Mouse (Mus musculus) intestine, embryonic 16.5 days (tissue): ENCODE data around the gene Strip2. TPM values are rescaled to one million over a fixed set of nuclear protein-coding genes. Genes with fewer than 3 reads are reported as not detected.

Experiments
- ATAC-seq: fragments of 200-750 bp; cut with Nextera tagmentation; 2 replicates; pipeline ENCODE4 v1.8.0; 2017; ENCODE audit warnings: moderate TSS enrichment, moderate library complexity
- H3K27ac ChIP-seq: fragments of 300-500 bp; sonication (generic); 2 replicates; pipeline ENCODE4 v1.5.1; 2014; ENCODE audit warnings: mild to moderate bottlenecking, low read length
- H3K27me3 ChIP-seq: fragments of 300-500 bp; sonication (generic); replicated peaks from 2 replicates; pipeline ENCODE4 v1.6.1; 2014; ENCODE audit warnings: low read length, control low read depth, mixed read lengths; ENCODE audit not compliant: control insufficient read depth, insufficient read depth
- H3K36me3 ChIP-seq: fragments of 300-500 bp; sonication (generic); 2 replicates; pipeline ENCODE4 v1.6.1; 2014; ENCODE audit warnings: low read length, control low read depth; ENCODE audit not compliant: control insufficient read depth, insufficient read depth
- H3K4me1 ChIP-seq: fragments of 300-500 bp; sonication (generic); 2 replicates; pipeline ENCODE4 v1.6.1; 2014; ENCODE audit warnings: low read length, control low read depth, mixed read lengths; ENCODE audit not compliant: control insufficient read depth, insufficient read depth
- H3K4me2 ChIP-seq: fragments of 300-500 bp; sonication (generic); 2 replicates; pipeline ENCODE4 v1.6.1; 2014; ENCODE audit warnings: low read depth, low read length, control low read depth
- H3K4me3 ChIP-seq: fragments of 300-500 bp; sonication (generic); 2 replicates; pipeline ENCODE4 v1.5.1; 2014; ENCODE audit warnings: mild to moderate bottlenecking, low read length
- H3K9ac ChIP-seq: fragments of 300-500 bp; sonication (generic); 2 replicates; pipeline ENCODE4 v1.6.1; 2014; ENCODE audit warnings: low read depth, low read length
- H3K9me3 ChIP-seq: fragments of 300-500 bp; sonication (generic); 2 replicates; pipeline ENCODE4 v1.6.1; 2016; ENCODE audit warnings: low read length, control low read depth; ENCODE audit not compliant: control insufficient read depth
- WGBS: fragments of 180-500 bp; shearing (Covaris S2); extraction: QIAGEN DNeasy Blood & Tissue Kit; methylation state at CpG from one replicate; pipeline ENCODE4 v1.1.7; 2014; 5-methylcytosine and 5-hydroxymethylcytosine counted together
- polyA plus RNA-seq: library from polyadenylated mRNA; unstranded; fragments of >200 nt; fragmentation: Nextera tagmentation; extraction: Ambion mirVana; gene quantifications from 2 replicates; pipeline ENCODE4 v1.2.1, GENCODE M21; 2015

Strip2 gene
- polyA plus RNA-seq, 1 experiment from 2014 or later = 0.54 TPM

- H3K9ac ChIP-seq = no peak overlapping the region
- H3K4me2 ChIP-seq = no peak overlapping the region
- no peak overlapping the region for H3K4me3 ChIP-seq
- no peaks in the 10 kb centered on the region for H3K27me3 ChIP-seq
- no peak overlapping the region for H3K27ac ChIP-seq
- 59% methylated on average over 1 of the region's 1 CpGs for WGBS
- H3K9me3 ChIP-seq = no peaks in the 10 kb centered on the region
- ATAC-seq = no peak
- no peaks in the 10 kb centered on the region for H3K36me3 ChIP-seq
- H3K4me1 ChIP-seq = no peaks in the 10 kb centered on the region
Observed at GRCm38 (mm10) chr6:29944465-29944864, 27.7 kb downstream of the Strip2 start.

DNA sequence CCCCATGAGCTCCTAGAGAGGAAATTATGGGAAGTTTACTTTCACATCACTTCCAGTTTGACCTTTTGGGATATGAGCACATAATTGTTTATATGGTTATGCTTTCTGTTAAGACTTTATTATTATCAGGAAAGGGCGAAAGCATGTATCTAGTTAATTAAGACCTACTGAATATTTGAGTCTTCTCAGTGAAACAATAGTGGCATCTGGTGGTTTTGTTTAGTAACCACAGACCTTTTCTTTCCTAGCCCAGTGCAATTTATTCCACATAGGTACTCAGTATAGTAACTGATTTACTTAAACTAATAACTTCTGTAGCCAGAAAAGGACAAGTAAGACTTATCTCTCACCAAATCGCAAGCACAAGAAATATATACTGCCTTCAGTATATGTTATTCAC lies 29.8 kb downstream of the Strip2 start:
- Histone ChIP-seq H3K27me3 (no peaks in the 10 kb centered on the region), H3K9me3 (no peaks in the 10 kb centered on the region), H3K4me1 (no peaks in the 10 kb centered on the region), H3K4me3 (no peak overlapping the region), H3K27ac (no peak overlapping the region), H3K9ac (no peak overlapping the region), H3K36me3 (no peaks in the 10 kb centered on the region), H3K4me2 (no peak overlapping the region)
- WGBS = 83% methylated on average over 2 of the region's 2 CpGs
- ATAC-seq = no peak

- Histone ChIP-seq H3K36me3 (no peaks in the 10 kb centered on the region), H3K4me1 (no peaks in the 10 kb centered on the region), H3K9me3 (no peaks in the 10 kb centered on the region), H3K9ac (no peak overlapping the region), H3K27ac (no peak overlapping the region), H3K4me2 (no peak overlapping the region), H3K4me3 (no peak overlapping the region), H3K27me3 (no peaks in the 10 kb centered on the region)
- no peak for ATAC-seq
- WGBS = 54% methylated on average over 6 of the region's 6 CpGs
Observed at GRCm38 (mm10) chr6:29947823-29948222, 31.0 kb downstream of the Strip2 start.

- H3K9ac ChIP-seq = no peak overlapping the region
- no peak for ATAC-seq
- no peaks in the 10 kb centered on the region for H3K27me3 ChIP-seq
- no peaks in the 10 kb centered on the region for H3K4me1 ChIP-seq
- no peaks in the 10 kb centered on the region for H3K36me3 ChIP-seq
- WGBS = 88% methylated on average over 4 of the region's 4 CpGs
- H3K9me3 ChIP-seq = no peaks in the 10 kb centered on the region
- H3K4me3 ChIP-seq = no peak overlapping the region
- H3K27ac ChIP-seq = no peak overlapping the region
- H3K4me2 ChIP-seq = no peak overlapping the region
Observed at GRCm38 (mm10) chr6:29956749-29957148, 39.9 kb downstream of the Strip2 start.

GRCm38 (mm10) chr6:29958669-29959068 lies 41.9 kb downstream of the Strip2 start:
- H3K36me3 ChIP-seq = no peaks in the 10 kb centered on the region
- no peaks in the 10 kb centered on the region for H3K4me1 ChIP-seq
- 80% methylated on average over 3 of the region's 3 CpGs for WGBS
- no peak overlapping the region for H3K27ac ChIP-seq
- H3K9ac ChIP-seq = no peak overlapping the region
- H3K4me3 ChIP-seq = no peak overlapping the region
- no peaks in the 10 kb centered on the region for H3K9me3 ChIP-seq
- H3K4me2 ChIP-seq = no peak overlapping the region
- no peaks in the 10 kb centered on the region for H3K27me3 ChIP-seq
- ATAC-seq = no peak

DNA sequence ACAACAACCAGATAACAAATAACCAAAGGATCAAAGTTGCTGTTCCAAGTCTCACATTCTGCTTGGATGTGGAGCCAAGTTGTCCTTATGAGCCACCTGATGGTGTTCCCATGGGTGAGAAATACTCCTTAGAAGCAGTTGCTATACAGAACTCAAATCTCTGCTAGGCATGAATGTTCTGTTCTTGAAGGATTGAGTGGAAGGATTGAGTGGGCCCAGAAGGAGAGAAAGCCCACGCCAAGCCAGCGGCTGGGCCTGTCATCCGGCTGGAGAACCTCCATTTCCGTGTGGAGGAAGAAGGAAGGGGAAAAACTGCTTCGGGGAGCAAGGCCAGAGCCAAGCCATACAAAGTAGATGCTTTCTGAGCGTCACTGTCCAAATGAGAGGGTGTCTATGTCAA lies 44.3 kb downstream of the Strip2 start:
- Histone ChIP-seq H3K4me2 (no peak overlapping the region), H3K36me3 (no peaks in the 10 kb centered on the region)
- 91% methylated on average over 6 of the region's 6 CpGs for whole genome bisulfite sequencing

GRCm38 (mm10) chr6:29967917-29968316 lies 51.1 kb downstream of the Strip2 start:
- Histone ChIP-seq H3K4me3 (no peak overlapping the region), H3K27ac (no peak overlapping the region), H3K9me3 (no peaks in the 10 kb centered on the region), H3K9ac (no peak overlapping the region), H3K4me2 (no peak overlapping the region), H3K27me3 (no peaks in the 10 kb centered on the region), H3K36me3 (no peaks in the 10 kb centered on the region), H3K4me1 (no peaks in the 10 kb centered on the region)
- ATAC-seq = no peak
- 71% methylated on average over 7 of the region's 7 CpGs for WGBS

More for the DNA sequence above, 44.3 kb downstream of the Strip2 start:
- no peak overlapping the region for H3K9ac ChIP-seq
- H3K27ac ChIP-seq = no peak overlapping the region
- H3K27me3 ChIP-seq = no peaks in the 10 kb centered on the region
- no peaks in the 10 kb centered on the region for H3K4me1 ChIP-seq
- H3K4me3 ChIP-seq = no peak overlapping the region
- ATAC-seq = no peak
- H3K9me3 ChIP-seq = no peaks in the 10 kb centered on the region

- Histone ChIP-seq H3K36me3 (no peaks in the 10 kb centered on the region), H3K9me3 (no peaks in the 10 kb centered on the region), H3K4me2 (no peak overlapping the region), H3K9ac (no peak overlapping the region), H3K27me3 (no peaks in the 10 kb centered on the region), H3K27ac (no peak overlapping the region), H3K4me1 (no peaks in the 10 kb centered on the region), H3K4me3 (no peak overlapping the region)
- ATAC-seq = no peak
- 81% methylated on average over 5 of the region's 5 CpGs for WGBS
Observed at GRCm38 (mm10) chr6:29973341-29973740, 56.5 kb downstream of the Strip2 start.

GRCm38 (mm10) chr6:29974836-29975235 lies 58.0 kb downstream of the Strip2 start:
- ATAC-seq = no peak

GRCm38 (mm10) chr6:29980461-29980860 lies 63.6 kb downstream of the Strip2 start:
- Histone ChIP-seq H3K4me1 (no peaks in the 10 kb centered on the region), H3K36me3 (no peaks in the 10 kb centered on the region), H3K4me3 (no peak overlapping the region), H3K27me3 (no peaks in the 10 kb centered on the region), H3K27ac (no peak overlapping the region), H3K9ac (no peak overlapping the region), H3K9me3 (no peaks in the 10 kb centered on the region), H3K4me2 (no peak overlapping the region)
- no peak for ATAC-seq
- WGBS = 81% methylated on average over 6 of the region's 6 CpGs

More at GRCm38 (mm10) chr6:29974836-29975235, 58.0 kb downstream of the Strip2 start:
- no peak overlapping the region for H3K4me2 ChIP-seq
- no peak overlapping the region for H3K4me3 ChIP-seq
- H3K9ac ChIP-seq = no peak overlapping the region
- H3K9me3 ChIP-seq = no peaks in the 10 kb centered on the region
- H3K27me3 ChIP-seq = no peaks in the 10 kb centered on the region
- 73% methylated on average over 8 of the region's 8 CpGs for WGBS
- no peaks in the 10 kb centered on the region for H3K4me1 ChIP-seq
- no peak overlapping the region for H3K27ac ChIP-seq
- no peaks in the 10 kb centered on the region for H3K36me3 ChIP-seq
